Mouse (Mus musculus): ENCODE results near the gene Itga4. TPM values are rescaled to one million over a fixed set of nuclear protein-coding genes. Genes with fewer than 3 reads are reported as not detected.

The Itga4 gene
- polyA plus RNA-seq, 1 experiment from 2014 or later: 3.2 TPM

DNA sequence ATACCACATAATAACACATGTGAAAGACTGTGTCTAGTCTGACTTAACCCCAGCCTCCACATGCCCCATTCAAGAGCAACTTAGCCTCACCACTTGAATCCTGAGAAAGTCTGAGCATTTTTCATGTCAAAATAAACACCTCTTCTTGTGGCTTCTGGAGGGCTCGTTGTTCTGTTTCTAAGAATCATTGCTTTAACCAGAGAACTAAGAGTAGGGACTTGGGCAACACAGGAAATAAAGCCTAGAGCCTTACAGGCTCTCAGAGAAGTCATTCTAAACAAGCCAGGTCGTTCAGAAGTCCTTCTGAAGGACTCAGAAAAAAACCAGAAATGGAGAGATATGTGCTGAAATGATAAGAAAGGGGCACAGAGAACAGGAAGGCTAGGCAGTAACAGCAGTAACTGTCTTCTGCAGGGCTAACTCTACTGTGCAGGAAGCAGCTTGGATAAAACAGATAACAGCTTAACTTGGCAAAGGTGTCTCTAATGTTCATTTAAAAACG lies 14.9 kb downstream of the Itga4 start:
- Histone ChIP-seq H3K4me3 (no peak overlapping the region), H3K27me3 (no peaks in the 10 kb centered on the region), H3K9ac (replicated peaks) (no peak overlapping the region), H3K27ac (replicated peaks) (no peak overlapping the region), H3K9me3 (no peaks in the 10 kb centered on the region), H3K36me3 (no peaks in the 10 kb centered on the region), H3K4me2 (replicated peaks) (no peak overlapping the region), H3K4me1 (no peaks in the 10 kb centered on the region)
- 62% methylated on average over 3 of the region's 3 CpGs for WGBS
- ATAC-seq (replicated peaks): no peak

DNA sequence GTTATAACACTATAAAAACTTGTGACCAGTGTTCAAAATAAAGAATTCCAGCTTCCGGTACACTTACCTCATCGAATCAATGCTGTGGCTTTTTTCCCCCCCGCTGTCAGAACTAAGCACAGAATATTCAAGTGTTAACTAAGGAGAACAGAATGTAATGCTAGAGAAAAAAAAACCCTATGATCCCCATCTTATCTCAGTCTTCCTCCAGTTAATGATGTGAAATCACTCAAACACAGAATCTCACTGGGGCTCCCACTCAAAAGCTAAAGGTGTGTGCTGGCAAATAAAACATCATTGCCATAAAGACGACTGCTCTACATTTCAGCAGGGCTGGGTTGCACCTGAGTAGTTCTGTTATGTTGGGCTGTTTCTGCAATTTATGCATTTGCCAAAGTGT lies 16.6 kb downstream of the Itga4 start:
- no peak for ATAC-seq (replicated peaks)

DNA sequence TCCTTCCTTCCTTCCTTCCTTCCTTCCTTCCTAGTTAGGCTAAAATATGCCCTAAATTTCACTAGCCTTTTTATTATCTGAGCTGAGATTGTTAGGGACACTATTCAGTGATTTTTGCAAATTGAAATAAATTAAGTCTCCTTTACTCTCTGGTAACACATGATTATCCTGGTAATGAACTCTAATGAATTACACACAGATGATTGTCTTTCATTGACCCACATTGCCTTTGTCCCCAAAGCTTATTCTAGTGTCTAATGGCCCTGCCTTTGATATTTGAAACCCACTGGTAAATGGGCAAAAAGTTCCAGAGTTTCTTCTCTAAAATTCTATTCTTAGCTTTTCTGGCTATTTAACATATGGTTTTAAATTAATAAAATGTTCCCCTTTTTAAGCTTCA lies 23.4 kb downstream of the Itga4 start:
- H3K36me3 ChIP-seq: no peaks in the 10 kb centered on the region
- H3K9ac ChIP-seq (replicated peaks): no peak overlapping the region
- no peaks in the 10 kb centered on the region for H3K4me1 ChIP-seq
- no peaks in the 10 kb centered on the region for H3K9me3 ChIP-seq
- no peak overlapping the region for H3K27ac ChIP-seq (replicated peaks)
- H3K4me3 ChIP-seq: no peak overlapping the region
- H3K4me2 ChIP-seq (replicated peaks): no peak overlapping the region
- ATAC-seq (replicated peaks): no peak
- no peaks in the 10 kb centered on the region for H3K27me3 ChIP-seq

More for the DNA sequence above, 16.6 kb downstream of the Itga4 start:
- Histone ChIP-seq H3K27me3 (no peaks in the 10 kb centered on the region), H3K4me3 (no peak overlapping the region), H3K9ac (replicated peaks) (no peak overlapping the region), H3K4me1 (no peaks in the 10 kb centered on the region), H3K9me3 (no peaks in the 10 kb centered on the region), H3K27ac (replicated peaks) (no peak overlapping the region), H3K4me2 (replicated peaks) (no peak overlapping the region), H3K36me3 (no peaks in the 10 kb centered on the region)
- WGBS: 94% methylated on average over 4 of the region's 4 CpGs

DNA sequence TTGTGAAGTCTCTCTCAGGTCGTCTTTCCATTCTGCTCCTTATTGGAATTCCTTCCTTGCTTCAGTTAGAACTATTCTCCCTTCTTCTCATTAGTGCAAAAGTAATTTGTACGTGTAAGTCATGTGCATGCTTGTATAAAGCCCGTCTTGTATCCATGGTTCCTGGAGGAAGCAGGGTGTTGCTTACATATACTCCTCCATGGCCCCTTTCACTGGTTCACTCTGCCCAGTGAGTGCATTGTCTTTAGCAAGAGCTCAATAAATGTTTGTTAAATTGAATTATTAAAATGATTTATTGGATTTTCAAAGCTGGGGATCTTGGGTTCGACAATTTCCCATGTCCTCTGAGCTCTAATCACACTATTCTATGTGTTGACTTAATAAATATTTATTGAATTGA lies 29.0 kb downstream of the Itga4 start:
- no peak for ATAC-seq (replicated peaks)
- H3K36me3 ChIP-seq: no peaks in the 10 kb centered on the region
- H3K4me1 ChIP-seq: no peaks in the 10 kb centered on the region
- WGBS: 76% methylated on average over 4 of the region's 4 CpGs
- H3K4me2 ChIP-seq (replicated peaks): no peak overlapping the region
- H3K27ac ChIP-seq (replicated peaks): no peak overlapping the region
- H3K27me3 ChIP-seq: no peaks in the 10 kb centered on the region
- H3K9me3 ChIP-seq: no peaks in the 10 kb centered on the region
- H3K9ac ChIP-seq (replicated peaks): no peak overlapping the region
- H3K4me3 ChIP-seq: no peak overlapping the region

DNA sequence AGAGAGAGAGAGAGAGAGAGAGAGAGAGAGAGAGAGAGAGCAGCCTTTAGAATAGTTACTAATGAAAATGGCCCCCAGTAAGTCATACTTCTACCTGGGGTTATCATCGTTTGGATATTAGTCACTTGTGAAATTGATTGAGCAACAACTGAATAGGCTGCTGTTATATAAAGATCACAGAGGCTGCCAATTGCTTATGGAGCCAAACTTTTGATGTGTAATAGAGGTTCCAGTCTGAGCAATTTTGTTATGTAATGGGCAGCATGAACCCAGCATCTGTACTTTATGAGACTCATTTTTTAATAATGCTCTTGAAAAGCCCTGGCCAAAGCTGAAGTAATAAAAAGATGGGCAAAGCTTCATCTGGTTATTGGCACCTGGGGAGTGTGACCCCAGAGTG lies 34.9 kb downstream of the Itga4 start:
- H3K4me2 ChIP-seq (replicated peaks): no peak overlapping the region
- no peak overlapping the region for H3K27ac ChIP-seq (replicated peaks)
- H3K4me3 ChIP-seq: no peak overlapping the region
- H3K36me3 ChIP-seq: no peaks in the 10 kb centered on the region
- 76% methylated on average over 1 of the region's 1 CpGs for WGBS
- peaks cover 7% of the 10 kb centered on the region; the same call in 1 of the 2 replicates for H3K4me1 ChIP-seq
- no peaks in the 10 kb centered on the region for H3K9me3 ChIP-seq
- no peak for ATAC-seq (replicated peaks)
- no peak overlapping the region for H3K9ac ChIP-seq (replicated peaks)
- no peaks in the 10 kb centered on the region for H3K27me3 ChIP-seq

GRCm38 (mm10) chr2:79291922-79292321 lies 36.7 kb downstream of the Itga4 start:
- Histone ChIP-seq H3K36me3 (no peaks in the 10 kb centered on the region), H3K27me3 (no peaks in the 10 kb centered on the region), H3K4me3 (no peak overlapping the region), H3K4me2 (replicated peaks) (no peak overlapping the region), H3K9me3 (no peaks in the 10 kb centered on the region), H3K9ac (replicated peaks) (no peak overlapping the region), H3K4me1 (peaks cover 7% of the 10 kb centered on the region; the same call in 1 of the 2 replicates), H3K27ac (replicated peaks) (no peak overlapping the region)
- ATAC-seq (replicated peaks): no peak
- WGBS: 59% methylated on average over 8 of the region's 8 CpGs

GRCm38 (mm10) chr2:79292431-79292830 lies 37.2 kb downstream of the Itga4 start:
- no peak overlapping the region for H3K4me3 ChIP-seq
- peaks cover 7% of the 10 kb centered on the region; the same call in 1 of the 2 replicates for H3K4me1 ChIP-seq
- no peak overlapping the region for H3K27ac ChIP-seq (replicated peaks)
- no peak overlapping the region for H3K4me2 ChIP-seq (replicated peaks)
- H3K27me3 ChIP-seq: no peaks in the 10 kb centered on the region
- no peaks in the 10 kb centered on the region for H3K9me3 ChIP-seq
- H3K36me3 ChIP-seq: no peaks in the 10 kb centered on the region
- ATAC-seq (replicated peaks): no peak
- 51% methylated on average over 6 of the region's 6 CpGs for WGBS
- no peak overlapping the region for H3K9ac ChIP-seq (replicated peaks)

DNA sequence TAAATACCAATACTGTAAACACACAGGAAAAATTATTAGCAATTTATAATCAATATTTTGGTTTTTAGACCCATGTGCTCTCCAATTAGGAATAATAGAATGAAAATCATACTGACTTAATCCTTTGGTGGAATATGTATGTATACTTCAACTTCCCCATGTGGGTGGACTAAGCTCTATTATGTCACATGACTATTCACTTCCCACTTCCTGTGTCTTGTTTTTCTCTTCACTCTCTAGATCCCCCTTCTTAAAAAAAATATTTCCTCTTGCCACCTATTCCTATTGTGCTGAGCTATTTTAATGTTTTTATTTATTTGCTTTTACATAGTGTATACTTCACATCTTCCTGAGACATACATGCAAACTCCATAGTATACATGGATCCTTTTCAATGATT lies 47.2 kb downstream of the Itga4 start:
- Histone ChIP-seq H3K4me3 (no peak overlapping the region), H3K36me3 (no peaks in the 10 kb centered on the region), H3K27me3 (no peaks in the 10 kb centered on the region), H3K4me1 (no peaks in the 10 kb centered on the region), H3K9ac (replicated peaks) (no peak overlapping the region), H3K27ac (replicated peaks) (no peak overlapping the region), H3K4me2 (replicated peaks) (no peak overlapping the region), H3K9me3 (no peaks in the 10 kb centered on the region)
- no peak for ATAC-seq (replicated peaks)

DNA sequence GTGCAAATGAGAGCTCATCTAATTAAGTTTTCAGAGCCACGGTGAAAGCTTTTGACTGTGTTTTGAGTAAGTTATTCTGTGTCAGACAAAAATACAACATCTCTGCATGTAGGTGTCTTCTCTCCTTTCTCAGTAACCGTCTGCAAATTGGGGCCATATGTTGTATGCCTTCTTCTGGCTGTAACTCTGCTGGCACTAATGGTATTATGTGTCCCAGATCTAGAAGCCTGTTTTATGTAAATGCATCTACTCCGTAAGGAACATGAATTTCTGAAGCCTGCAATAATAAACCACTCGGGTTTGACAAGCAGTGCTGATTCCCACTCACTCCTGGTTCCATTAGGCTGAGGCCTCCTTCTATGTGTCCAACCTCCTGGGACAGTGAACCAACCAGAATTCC lies 52.3 kb downstream of the Itga4 start:
- no peak overlapping the region for H3K27ac ChIP-seq (replicated peaks)
- no peak overlapping the region for H3K4me2 ChIP-seq (replicated peaks)
- H3K4me1 ChIP-seq: peaks cover 14% of the 10 kb centered on the region
- ATAC-seq (replicated peaks): peak; percentile 66; the same call in 1 of the 2 replicates
- no peak overlapping the region for H3K4me3 ChIP-seq
- H3K27me3 ChIP-seq: no peaks in the 10 kb centered on the region
- H3K9me3 ChIP-seq: no peaks in the 10 kb centered on the region
- no peak overlapping the region for H3K9ac ChIP-seq (replicated peaks)
- 51% methylated on average over 4 of the region's 4 CpGs for WGBS
- no peaks in the 10 kb centered on the region for H3K36me3 ChIP-seq

GRCm38 (mm10) chr2:79309454-79310118 lies 54.4 kb downstream of the Itga4 start:
- peak overlapping the region; percentile 11 for H3K4me2 ChIP-seq (replicated peaks)
- no peaks in the 10 kb centered on the region for H3K27me3 ChIP-seq
- H3K4me1 ChIP-seq: peaks cover 18% of the 10 kb centered on the region
- H3K9me3 ChIP-seq: no peaks in the 10 kb centered on the region
- H3K9ac ChIP-seq (replicated peaks): no peak overlapping the region
- WGBS: 64% methylated on average over 13 of the region's 13 CpGs
- peak overlapping the region; percentile 53 for H3K27ac ChIP-seq (replicated peaks)
- no peak overlapping the region for H3K4me3 ChIP-seq
- ATAC-seq (replicated peaks): peak; percentile 57; the same call in 1 of the 2 replicates
- no peaks in the 10 kb centered on the region for H3K36me3 ChIP-seq

- Histone ChIP-seq H3K9me3 (no peaks in the 10 kb centered on the region), H3K36me3 (no peaks in the 10 kb centered on the region), H3K4me3 (no peak overlapping the region), H3K4me1 (peaks cover 20% of the 10 kb centered on the region), H3K4me2 (replicated peaks) (no peak overlapping the region), H3K9ac (replicated peaks) (no peak overlapping the region), H3K27ac (replicated peaks) (no peak overlapping the region), H3K27me3 (no peaks in the 10 kb centered on the region)
- no peak for ATAC-seq (replicated peaks)
- 58% methylated on average over 4 of the region's 4 CpGs for whole genome bisulfite sequencing
Measured at GRCm38 (mm10) chr2:79312499-79312898, 57.3 kb downstream of the Itga4 start.

GRCm38 (mm10) chr2:79315108-79315507 lies 59.9 kb downstream of the Itga4 start:
- H3K27me3 ChIP-seq: no peaks in the 10 kb centered on the region
- H3K36me3 ChIP-seq: no peaks in the 10 kb centered on the region
- peaks cover 9% of the 10 kb centered on the region for H3K4me1 ChIP-seq
- H3K4me3 ChIP-seq: no peak overlapping the region
- 54% methylated on average over 4 of the region's 4 CpGs for WGBS
- ATAC-seq (replicated peaks): 0 out of 2 replicates have a peak, but pooled peaks have one; percentile 46
- no peaks in the 10 kb centered on the region for H3K9me3 ChIP-seq
- H3K27ac ChIP-seq (replicated peaks): no peak overlapping the region
- H3K9ac ChIP-seq (replicated peaks): no peak overlapping the region
- no peak overlapping the region for H3K4me2 ChIP-seq (replicated peaks)
